Mouse (Mus musculus) embryonic facial prominence, embryonic 15.5 days (tissue): ENCODE data around the gene Slc36a1. TPM values are rescaled to one million over a fixed set of nuclear protein-coding genes. Genes with fewer than 3 reads are reported as not detected.

Experiments
- ATAC-seq: fragments of 200-750 bp; cut with Nextera tagmentation; 2 replicates; pipeline ENCODE4 v1.8.0; 2017; ENCODE audit warnings: low read depth, moderate TSS enrichment; ENCODE audit not compliant: insufficient number of reproducible peaks, low FRiP score, low TSS enrichment
- H3K27ac ChIP-seq: fragments of 300-500 bp; sonication (generic); replicated peaks from 2 replicates; pipeline ENCODE4 v1.5.1; 2015; ENCODE audit warnings: mild to moderate bottlenecking, inconsistent platforms
- H3K27me3 ChIP-seq: fragments of 300-500 bp; sonication (generic); 2 replicates; pipeline ENCODE4 v1.6.1; 2015; ENCODE audit warnings: inconsistent platforms
- H3K36me3 ChIP-seq: fragments of 300-500 bp; sonication (generic); 2 replicates; pipeline ENCODE4 v1.6.1; 2015; ENCODE audit warnings: mild to moderate bottlenecking, inconsistent platforms
- H3K4me1 ChIP-seq: fragments of 300-500 bp; sonication (generic); 2 replicates; pipeline ENCODE4 v1.6.1; 2015; ENCODE audit warnings: inconsistent platforms
- H3K4me2 ChIP-seq: fragments of 300-500 bp; sonication (generic); replicated peaks from 2 replicates; pipeline ENCODE4 v1.6.1; 2015; ENCODE audit warnings: mild to moderate bottlenecking, inconsistent platforms
- H3K4me3 ChIP-seq: fragments of 300-500 bp; sonication (generic); replicated peaks from 2 replicates; pipeline ENCODE4 v1.5.1; 2015; ENCODE audit warnings: mild to moderate bottlenecking, inconsistent platforms
- H3K9ac ChIP-seq: fragments of 300-500 bp; sonication (generic); 2 replicates; pipeline ENCODE4 v1.6.1; 2015; ENCODE audit warnings: inconsistent platforms
- H3K9me3 ChIP-seq: fragments of 300-500 bp; sonication (generic); replicated peaks from 2 replicates; pipeline ENCODE4 v1.6.1; 2016; ENCODE audit warnings: inconsistent platforms
- WGBS: fragments of 180-500 bp; shearing (Covaris S2); methylation state at CpG from one replicate; pipeline ENCODE4 v1.1.7; 2015; 5-methylcytosine and 5-hydroxymethylcytosine counted together
- polyA plus RNA-seq: library from polyadenylated mRNA; unstranded; fragments of >200 nt; fragmentation: Nextera tagmentation; extraction: Ambion mirVana; gene quantifications from 2 replicates; pipeline ENCODE4 v1.2.1, GENCODE M21; 2015

Gene Slc36a1
- polyA plus RNA-seq, 1 experiment from 2014 or later, result 2.8 TPM

DNA sequence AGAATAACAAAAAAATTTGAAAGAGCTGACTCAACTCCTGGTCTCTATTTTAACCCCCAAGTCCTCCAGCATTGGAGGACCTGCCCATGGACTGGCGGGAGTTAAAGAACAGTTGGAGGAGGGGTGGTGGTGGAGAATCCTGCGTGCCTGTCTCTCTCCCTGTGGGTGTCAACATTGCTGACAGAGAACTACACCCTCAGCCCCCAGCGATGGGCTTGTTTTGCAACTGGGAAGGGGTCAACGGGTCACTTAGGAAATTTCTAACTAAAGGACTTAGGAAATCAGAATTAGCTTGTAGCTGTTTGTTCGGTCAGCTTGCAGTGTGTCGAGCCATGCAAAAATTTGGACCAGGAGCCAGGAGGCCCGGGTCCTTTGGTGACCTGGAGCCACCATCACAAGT, 21.0 kb upstream of the Slc36a1 start:
- H3K9ac ChIP-seq, result no peak overlapping the region
- 35% methylated on average over 7 of the region's 7 CpGs for WGBS
- no peaks in the 10 kb centered on the region for H3K4me1 ChIP-seq
- H3K27ac ChIP-seq, result 0 out of 2 replicates have a peak overlapping the region, but pooled peaks have one; percentile 1
- no peak overlapping the region for H3K4me2 ChIP-seq
- H3K27me3 ChIP-seq, result no peaks in the 10 kb centered on the region
- H3K9me3 ChIP-seq, result no peaks in the 10 kb centered on the region
- H3K4me3 ChIP-seq, result no peak overlapping the region
- no peaks in the 10 kb centered on the region for H3K36me3 ChIP-seq
- ATAC-seq, result no peak

DNA sequence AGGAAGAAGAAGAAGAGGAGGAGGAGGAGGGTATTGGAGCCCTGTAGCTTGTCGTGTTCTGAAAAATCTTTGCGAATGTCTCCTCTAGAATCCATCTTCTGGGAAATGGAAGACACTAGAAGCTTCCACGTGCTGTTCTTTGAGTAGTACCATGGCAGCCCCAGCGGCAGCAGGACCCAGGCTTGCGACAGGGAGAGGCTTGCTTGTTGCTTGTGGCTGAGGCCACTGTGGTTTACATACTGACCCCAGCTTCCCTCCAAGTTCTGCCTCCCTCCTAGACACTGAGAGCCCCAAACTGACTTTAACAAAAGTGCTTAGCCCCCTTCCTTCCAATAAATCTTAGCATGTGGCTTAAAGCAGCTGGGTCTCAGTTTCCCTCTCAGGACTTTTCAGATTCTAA, 19.9 kb upstream of the Slc36a1 start:
- Histone ChIP-seq H3K9ac (no peak overlapping the region), H3K9me3 (no peaks in the 10 kb centered on the region), H3K4me3 (no peak overlapping the region), H3K27ac (no peak overlapping the region), H3K27me3 (no peaks in the 10 kb centered on the region), H3K4me1 (no peaks in the 10 kb centered on the region), H3K4me2 (no peak overlapping the region), H3K36me3 (no peaks in the 10 kb centered on the region)
- 72% methylated on average over 5 of the region's 5 CpGs for WGBS
- ATAC-seq, result no peak

DNA sequence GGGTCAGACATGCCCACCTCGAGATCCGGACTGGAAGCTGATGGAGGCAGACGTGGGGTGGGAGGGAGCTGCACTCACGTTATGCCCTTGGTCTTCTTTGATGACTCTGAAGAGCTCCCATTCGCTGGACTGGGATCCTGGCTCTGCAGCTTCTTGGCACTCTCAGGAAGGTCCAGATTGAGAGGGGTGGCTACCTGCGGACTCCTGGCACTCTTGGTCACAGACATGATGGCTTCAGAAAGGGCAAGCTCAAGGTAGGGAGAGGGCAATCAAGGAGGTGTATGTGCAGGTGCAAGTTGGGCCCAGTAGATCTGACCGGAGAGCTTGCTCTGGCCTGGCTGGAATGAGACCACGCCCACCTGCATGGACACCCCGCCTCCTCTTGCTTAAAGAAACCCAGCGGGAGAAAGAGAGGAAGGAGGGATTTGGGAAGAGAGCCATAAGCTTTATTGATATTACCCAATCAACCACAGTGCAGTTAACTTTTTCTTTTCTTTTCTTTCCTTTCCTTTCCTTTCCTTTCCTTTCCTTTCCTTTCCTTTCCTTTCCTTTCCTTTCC, 19.3 kb upstream of the Slc36a1 start, which contains the start of gene Slc36a2:
Gene Slc36a2 (minus strand): TSS at position 345 of the 559 bp plus-strand sequence.
- H3K4me2 ChIP-seq, result no peak within 1 kb of the TSS
- WGBS, result 27% methylated on average over 10 of the region's 10 CpGs
- no peak within 1 kb of the TSS for H3K27ac ChIP-seq
- no peak for ATAC-seq
- no peaks in the 10 kb centered on the region for H3K36me3 ChIP-seq
- H3K9ac ChIP-seq, result no peak within 1 kb of the TSS
- H3K4me1 ChIP-seq, result no peaks in the 10 kb centered on the region
- H3K27me3 ChIP-seq, result no peaks in the 10 kb centered on the region
- no peaks in the 10 kb centered on the region for H3K9me3 ChIP-seq
- no peak within 1 kb of the TSS for H3K4me3 ChIP-seq

DNA sequence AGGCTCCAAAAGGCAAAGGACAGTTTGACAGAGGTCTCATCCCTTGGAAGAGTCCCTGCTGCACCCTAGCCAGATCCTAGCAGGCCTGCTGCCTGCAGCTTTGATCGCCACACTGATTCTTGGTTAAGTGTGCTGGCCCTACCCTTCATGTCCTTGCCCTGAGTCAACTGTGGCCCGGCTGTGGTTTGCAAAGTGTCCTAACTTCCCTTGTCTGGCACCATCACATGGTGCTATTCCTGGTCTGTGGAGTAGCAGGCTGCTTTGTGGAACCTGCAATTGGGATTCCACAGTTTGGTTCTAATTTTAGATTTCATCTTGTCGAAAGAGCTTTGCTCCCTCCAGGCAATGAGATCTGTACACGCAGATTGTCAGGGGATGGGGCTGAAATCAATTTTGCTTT, 16.9 kb upstream of the Slc36a1 start:
- Histone ChIP-seq H3K9ac (no peak overlapping the region), H3K4me3 (no peak overlapping the region), H3K27ac (no peak overlapping the region), H3K9me3 (no peaks in the 10 kb centered on the region), H3K4me2 (no peak overlapping the region), H3K36me3 (no peaks in the 10 kb centered on the region), H3K4me1 (no peaks in the 10 kb centered on the region), H3K27me3 (no peaks in the 10 kb centered on the region)
- 45% methylated on average over 4 of the region's 4 CpGs for WGBS
- no peak for ATAC-seq

DNA sequence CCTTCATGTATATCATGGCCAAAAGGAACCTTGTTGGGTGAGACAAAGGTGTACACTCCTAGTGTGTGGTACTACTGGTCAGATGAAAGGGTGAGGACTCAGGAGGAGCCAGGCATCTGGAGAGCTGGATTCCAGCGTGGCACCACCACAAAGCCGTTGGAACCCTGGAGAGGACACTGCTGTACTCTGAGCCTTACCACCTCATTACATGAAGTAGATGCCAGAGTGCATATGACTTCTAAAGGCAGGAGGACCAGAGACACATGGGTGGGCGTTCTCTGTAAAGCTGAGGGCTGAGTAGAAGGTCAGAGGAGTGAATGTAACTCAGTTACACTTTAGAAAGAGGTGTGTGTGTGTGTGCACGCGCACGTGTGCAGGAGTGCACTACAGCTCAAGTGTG, 16.4 kb upstream of the Slc36a1 start:
- WGBS, result 81% methylated on average over 6 of the region's 6 CpGs
- no peaks in the 10 kb centered on the region for H3K27me3 ChIP-seq
- H3K36me3 ChIP-seq, result no peaks in the 10 kb centered on the region
- no peak overlapping the region for H3K9ac ChIP-seq
- no peaks in the 10 kb centered on the region for H3K4me1 ChIP-seq
- H3K27ac ChIP-seq, result no peak overlapping the region
- H3K9me3 ChIP-seq, result no peaks in the 10 kb centered on the region
- no peak for ATAC-seq
- H3K4me2 ChIP-seq, result no peak overlapping the region
- no peak overlapping the region for H3K4me3 ChIP-seq

DNA sequence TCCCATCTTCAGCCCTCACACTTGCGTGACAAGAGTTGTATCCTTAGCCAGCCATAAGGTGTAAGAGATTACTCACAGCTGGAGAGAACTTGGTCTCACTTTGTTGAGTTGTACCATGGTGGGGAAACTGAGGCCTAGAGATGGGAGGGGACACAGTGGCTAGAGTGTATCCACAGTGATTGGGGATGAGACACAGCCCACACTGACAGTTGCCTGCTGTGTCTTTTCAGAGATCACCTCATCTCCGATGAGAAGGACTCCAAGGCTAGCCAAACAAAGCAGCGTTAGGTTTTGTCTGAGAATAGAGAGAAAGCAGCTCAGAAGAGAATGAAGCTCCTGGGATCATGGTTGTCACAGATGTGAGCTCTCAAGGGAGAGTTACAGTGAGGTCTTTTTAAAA, 13.9 kb upstream of the Slc36a1 start:
- no peak overlapping the region for H3K4me2 ChIP-seq
- no peaks in the 10 kb centered on the region for H3K36me3 ChIP-seq
- no peaks in the 10 kb centered on the region for H3K4me1 ChIP-seq
- no peaks in the 10 kb centered on the region for H3K9me3 ChIP-seq
- no peak for ATAC-seq
- no peak overlapping the region for H3K27ac ChIP-seq
- no peak overlapping the region for H3K4me3 ChIP-seq
- WGBS, result 83% methylated on average over 3 of the region's 3 CpGs
- no peaks in the 10 kb centered on the region for H3K27me3 ChIP-seq
- H3K9ac ChIP-seq, result no peak overlapping the region

DNA sequence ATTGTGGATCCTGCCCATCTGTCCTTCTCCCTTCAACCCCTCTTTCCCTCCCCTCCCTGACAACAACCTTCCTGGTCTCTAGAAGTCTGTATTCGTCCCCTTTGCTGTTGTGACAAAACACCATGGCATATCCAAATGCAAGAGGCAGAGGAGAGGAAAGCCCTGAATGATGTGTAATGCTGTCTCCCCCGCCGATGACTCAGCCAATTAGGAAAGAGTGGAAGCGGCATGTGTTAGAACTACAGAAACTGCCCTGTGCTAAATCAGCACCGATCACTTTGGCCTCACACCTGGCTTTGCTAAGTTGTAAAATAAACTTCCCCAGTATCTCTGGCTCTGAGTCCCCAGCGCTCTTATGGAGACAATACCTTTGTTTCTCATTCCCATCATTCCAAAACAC, 7.1 kb upstream of the Slc36a1 start:
- WGBS, result 53% methylated on average over 6 of the region's 6 CpGs

DNA sequence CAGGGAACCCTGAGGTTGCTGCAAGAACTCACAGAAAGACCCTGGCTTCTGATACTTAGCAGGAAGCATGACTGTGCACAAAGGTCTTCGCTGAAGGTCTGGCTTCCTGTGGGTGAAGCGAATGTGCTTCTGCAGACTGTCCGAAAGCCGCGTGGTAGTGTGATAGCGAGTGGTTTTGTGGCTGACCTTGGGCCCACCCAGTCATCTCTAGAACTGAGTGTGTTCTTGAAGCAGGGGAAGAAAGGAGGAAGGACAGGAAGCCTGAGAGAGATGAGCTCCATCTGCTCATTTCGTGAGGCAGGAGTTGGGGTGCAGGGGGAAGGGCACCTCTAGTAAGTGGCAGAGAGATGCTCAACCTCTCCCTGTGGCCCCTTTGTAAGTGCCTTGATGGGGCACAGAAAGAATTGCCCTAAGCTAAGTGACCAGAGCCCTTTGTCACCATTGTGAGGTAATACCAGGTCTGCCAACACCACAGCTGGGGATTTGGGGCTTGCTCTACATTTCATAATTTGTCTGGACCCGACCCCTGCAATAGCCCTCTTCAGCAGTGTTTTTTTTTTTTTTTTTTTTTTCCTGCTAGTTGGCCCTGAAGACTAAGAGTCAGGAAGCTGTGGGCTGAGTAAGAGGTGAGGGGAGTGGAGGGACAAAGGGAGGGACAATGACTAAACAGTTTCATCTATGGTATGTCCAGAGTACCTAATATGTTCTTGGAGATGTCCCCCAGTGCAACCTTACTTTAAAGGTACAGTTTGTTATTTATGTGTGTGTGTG, 6.2 kb upstream of the Slc36a1 start:
- 77% methylated on average over 8 of the region's 8 CpGs for WGBS
- H3K4me3 ChIP-seq, result no peak overlapping the region
- H3K4me2 ChIP-seq, result no peak overlapping the region
- no peaks in the 10 kb centered on the region for H3K36me3 ChIP-seq
- H3K27me3 ChIP-seq, result no peaks in the 10 kb centered on the region
- H3K9me3 ChIP-seq, result no peaks in the 10 kb centered on the region
- no peaks in the 10 kb centered on the region for H3K4me1 ChIP-seq
- ATAC-seq, result no peak
- H3K27ac ChIP-seq, result no peak overlapping the region
- H3K9ac ChIP-seq, result no peak overlapping the region

More for the DNA sequence above, 7.1 kb upstream of the Slc36a1 start:
- no peaks in the 10 kb centered on the region for H3K4me1 ChIP-seq
- H3K36me3 ChIP-seq, result no peaks in the 10 kb centered on the region
- H3K27ac ChIP-seq, result no peak overlapping the region
- no peaks in the 10 kb centered on the region for H3K9me3 ChIP-seq
- H3K27me3 ChIP-seq, result no peaks in the 10 kb centered on the region
- no peak for ATAC-seq
- no peak overlapping the region for H3K4me2 ChIP-seq
- no peak overlapping the region for H3K9ac ChIP-seq
- H3K4me3 ChIP-seq, result no peak overlapping the region

DNA sequence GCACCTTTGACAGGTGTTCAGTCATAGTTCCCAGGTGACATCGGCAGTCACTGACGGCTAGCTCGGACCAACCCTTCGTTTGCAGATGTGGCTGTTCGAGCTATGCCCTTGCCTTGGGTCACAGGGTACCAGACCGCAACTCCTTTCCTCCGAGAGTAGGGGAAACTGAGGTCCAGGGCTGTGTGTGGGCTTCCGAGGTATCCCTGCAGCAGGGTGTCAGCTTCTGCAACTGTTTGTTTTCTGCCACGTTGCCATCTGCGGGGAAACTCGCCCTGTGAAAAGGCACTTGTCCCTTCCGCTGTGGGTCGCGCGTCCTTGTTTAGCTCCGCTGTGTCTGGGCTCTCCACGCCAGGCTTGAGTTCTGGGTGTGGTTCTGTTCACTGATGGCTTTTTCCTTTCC, 452 bp downstream of the Slc36a1 start:
- H3K36me3 ChIP-seq, result no peaks in the 10 kb centered on the region
- no peaks in the 10 kb centered on the region for H3K27me3 ChIP-seq
- ATAC-seq, result 0 out of 2 replicates have a peak, but pooled peaks have one; percentile 19
- peak overlapping the region; percentile 77 for H3K9ac ChIP-seq
- H3K9me3 ChIP-seq, result no peaks in the 10 kb centered on the region
- H3K27ac ChIP-seq, result no peak overlapping the region
- H3K4me3 ChIP-seq, result peak overlapping the region; percentile 75
- peak overlapping the region; percentile 88 for H3K4me2 ChIP-seq
- peaks cover 17% of the 10 kb centered on the region for H3K4me1 ChIP-seq
- 4% methylated on average over 17 of the region's 17 CpGs for WGBS

DNA sequence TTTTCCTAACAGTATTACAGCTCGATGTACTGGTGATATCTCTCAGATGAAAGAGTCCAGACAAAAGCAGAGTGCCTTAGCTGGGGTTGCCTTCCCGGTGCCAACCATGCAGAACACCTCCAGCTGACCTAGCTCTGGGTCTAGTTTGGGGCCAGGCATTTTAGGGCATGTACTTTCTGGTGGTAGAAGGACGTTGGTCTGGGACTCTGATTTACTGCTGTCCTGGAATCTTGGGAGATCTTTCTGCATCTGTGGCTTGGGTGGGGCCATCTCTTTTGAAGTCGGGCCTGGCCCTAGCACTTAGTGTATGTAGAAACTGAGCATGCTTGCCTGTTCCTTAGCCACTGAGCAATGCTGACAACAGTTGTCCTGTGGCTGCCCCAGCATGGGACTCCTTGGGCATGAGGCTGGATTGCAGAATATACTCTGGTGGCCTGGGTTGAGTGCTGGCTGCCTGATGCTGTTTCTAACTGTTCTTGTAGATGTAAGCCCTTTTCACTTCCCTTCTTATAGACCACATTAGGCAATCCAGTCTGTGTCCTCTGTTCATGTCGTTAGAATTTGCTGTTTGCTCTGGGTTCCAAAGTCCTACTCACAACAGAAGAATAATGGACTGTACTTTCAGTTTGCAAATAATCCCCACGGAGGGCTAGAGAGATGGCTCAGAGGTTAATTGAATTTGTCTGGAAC, 4.0 kb downstream of the Slc36a1 start:
- WGBS, result 53% methylated on average over 6 of the region's 6 CpGs
- no peaks in the 10 kb centered on the region for H3K27me3 ChIP-seq

DNA sequence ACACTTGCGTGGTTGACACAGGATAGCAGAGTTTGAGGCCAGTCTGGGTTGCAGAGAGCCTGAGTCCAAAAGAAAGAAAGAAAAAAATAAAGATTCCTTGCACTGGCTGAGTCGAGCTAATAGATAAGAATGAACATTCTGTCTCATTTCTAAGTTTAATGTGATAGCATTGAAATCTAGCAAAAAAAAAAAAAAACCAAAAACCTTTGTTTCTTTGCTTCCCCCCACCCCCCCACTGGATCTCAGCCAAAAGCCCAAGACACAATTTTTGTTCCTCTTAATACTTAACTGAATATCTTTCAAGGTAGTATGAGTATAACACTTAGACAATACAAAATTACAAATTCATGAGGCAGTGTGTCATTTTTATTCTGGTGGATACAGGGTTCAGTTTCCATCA, 4.9 kb downstream of the Slc36a1 start:
- no peak overlapping the region for H3K9ac ChIP-seq
- no peaks in the 10 kb centered on the region for H3K9me3 ChIP-seq
- no peak overlapping the region for H3K4me2 ChIP-seq
- H3K27ac ChIP-seq, result no peak overlapping the region
- peaks cover 21% of the 10 kb centered on the region for H3K4me1 ChIP-seq
- H3K27me3 ChIP-seq, result no peaks in the 10 kb centered on the region
- no peak for ATAC-seq
- no peaks in the 10 kb centered on the region for H3K36me3 ChIP-seq
- WGBS, result 60% methylated on average over 2 of the region's 2 CpGs
- no peak overlapping the region for H3K4me3 ChIP-seq

More for the DNA sequence above, 4.0 kb downstream of the Slc36a1 start:
- Histone ChIP-seq H3K4me1 (peaks cover 21% of the 10 kb centered on the region), H3K36me3 (no peaks in the 10 kb centered on the region), H3K4me2 (no peak overlapping the region), H3K4me3 (no peak overlapping the region), H3K9me3 (no peaks in the 10 kb centered on the region), H3K9ac (no peak overlapping the region), H3K27ac (no peak overlapping the region)
- ATAC-seq, result no peak
